ENCODE assay signal across 18 mouse cellular contexts in the genomic region with DNA sequence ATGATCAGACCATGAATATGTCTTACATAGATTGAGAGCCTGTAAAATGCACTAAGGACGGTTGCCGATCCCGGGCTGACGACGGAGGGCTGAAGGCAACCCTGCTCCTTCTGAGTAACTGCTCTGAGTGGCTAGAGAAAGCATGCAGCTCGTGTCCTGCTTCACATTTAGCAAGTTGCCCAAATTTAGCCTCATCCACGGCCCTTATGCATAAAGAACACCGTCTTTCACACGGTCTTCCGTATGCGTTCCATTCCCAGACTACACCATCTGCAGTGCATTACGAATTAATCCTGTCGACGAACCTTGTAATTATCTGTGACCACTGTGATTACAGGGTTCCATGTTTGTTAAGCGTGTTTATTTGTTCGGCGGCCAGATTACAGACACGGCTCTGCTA. TPM values are rescaled to one million over a fixed set of nuclear protein-coding genes. Genes with fewer than 3 reads are reported as not detected.
DNase-seq lines count a peak whose midpoint lies in the region; ATAC-seq and TF ChIP-seq lines count a peak whose summit lies in the region.
"Had no signal": no experiment of that assay in that cellular context is flagged by ENCODE, and none has a peak within 500 bp of the region (broad histone marks: within the 10 kb centered on the region; RNA-seq: fewer than 3 reads in every experiment).

No protein-coding gene starts in this region.

- H3K4me1 ChIP-seq in forebrain, embryonic 11.5 days (replicated peaks; ENCODE audit: control insufficient read depth, insufficient read depth, low read length) = peaks cover 7% of the 10 kb centered on the region
- peaks cover 11% of the 10 kb centered on the region for H3K4me1 ChIP-seq in limb, embryonic 13.5 days
- peaks cover 41% of the 10 kb centered on the region for H3K4me1 ChIP-seq in neural tube, embryonic 15.5 days
- no peaks in the 10 kb centered on the region for H3K4me1 ChIP-seq in kidney, adult 2 months (ENCODE audit: control insufficient read depth, insufficient read depth, low read length)

- H3K9ac ChIP-seq in forebrain, embryonic 11.5 days (ENCODE audit: low read length) = no peak overlapping the region
- H3K9ac ChIP-seq in limb, embryonic 13.5 days = no peak overlapping the region
- no peak overlapping the region for H3K9ac ChIP-seq in neural tube, embryonic 15.5 days (replicated peaks)
- H3K9ac ChIP-seq: heart, embryonic 15.5 days; stomach, embryonic 15.5 days had no signal

- TF ChIP-seq CTCF in kidney, adult 2 months (conservative IDR thresholded peaks at IDR 0.05; ENCODE audit: insufficient read depth, insufficient read length, low read depth, low read length) = no peak

- H3K4me2 ChIP-seq in forebrain, embryonic 11.5 days (ENCODE audit: low read depth, low read length, severe bottlenecking) = no peak overlapping the region
- peak overlapping the region; percentile 79; the same call in 1 of the 2 replicates for H3K4me2 ChIP-seq in limb, embryonic 13.5 days (replicated peaks)
- H3K4me2 ChIP-seq in neural tube, embryonic 15.5 days = no peak overlapping the region
- H3K4me2 ChIP-seq: heart, embryonic 15.5 days had no signal

- peak overlapping the region; percentile 41; the same call in 1 of the 2 replicates for H3K27ac ChIP-seq in forebrain, embryonic 11.5 days (ENCODE audit: low read depth, low read length)
- H3K27ac ChIP-seq in limb, embryonic 13.5 days = no peak overlapping the region
- H3K27ac ChIP-seq in neural tube, embryonic 15.5 days (replicated peaks) = 0 out of 2 replicates have a peak overlapping the region, but pooled peaks have one; percentile 30
- H3K27ac ChIP-seq in kidney, adult 2 months (ENCODE audit: insufficient read depth, low read depth, low read length) = no peak overlapping the region
- H3K27ac ChIP-seq: heart, embryonic 15.5 days; macrophage; stomach, embryonic 15.5 days had no signal

- no peak overlapping the region for H3K4me3 ChIP-seq in forebrain, embryonic 11.5 days (ENCODE audit: low read depth, low read length)
- no peak overlapping the region for H3K4me3 ChIP-seq in limb, embryonic 13.5 days
- H3K4me3 ChIP-seq in neural tube, embryonic 15.5 days (replicated peaks) = no peak overlapping the region
- H3K4me3 ChIP-seq in kidney, adult 2 months (ENCODE audit: insufficient read depth, low read depth, low read length) = no peak overlapping the region

- intact Hi-C loops in gastrocnemius, postnatal 36 days (cut with DNase I) = loop anchor here (10.0 kb wide), 1 partner anchor 1091 kb away; no protein-coding TSS in a partner anchor

- TF ChIP-seq POLR2A in kidney, adult 2 months (IDR thresholded peaks at IDR 0.05; ENCODE audit: low read depth, low read length) = no peak

- H3K9me3 ChIP-seq in forebrain, embryonic 11.5 days (ENCODE audit: control insufficient read depth, low read length) = no peaks in the 10 kb centered on the region
- H3K9me3 ChIP-seq in limb, embryonic 13.5 days = no peaks in the 10 kb centered on the region
- H3K9me3 ChIP-seq in neural tube, embryonic 15.5 days (replicated peaks) = no peaks in the 10 kb centered on the region
- H3K9me3 ChIP-seq: heart, embryonic 15.5 days; stomach, embryonic 15.5 days had no signal

- H3K36me3 ChIP-seq in forebrain, embryonic 11.5 days (ENCODE audit: control insufficient read depth, insufficient read depth, low read length) = no peaks in the 10 kb centered on the region
- peaks cover 8% of the 10 kb centered on the region for H3K36me3 ChIP-seq in limb, embryonic 13.5 days
- H3K36me3 ChIP-seq in neural tube, embryonic 15.5 days = peaks cover 5% of the 10 kb centered on the region
- no peaks in the 10 kb centered on the region for H3K36me3 ChIP-seq in kidney, adult 2 months (ENCODE audit: control insufficient read depth, insufficient read depth, low read length)
- H3K36me3 ChIP-seq: heart, embryonic 15.5 days; stomach, embryonic 15.5 days had no signal

- peak; percentile 49 to 69 for DNase-seq in right cerebral cortex, postnatal 10 days (ENCODE audit: low spot score in 2 of 2)
- DNase-seq in right cerebral cortex, adult 18-20 months = no peak
- no peak for DNase-seq in forebrain, embryonic 11.5 days (ENCODE audit: low spot score)
- DNase-seq in kidney, adult 2 months = no peak
- DNase-seq in gastrocnemius, postnatal 36 days = no peak
- no peak for DNase-seq in gastrocnemius, postnatal 25 days
- DNase-seq: cerebellum, adult 11 months; kidney, postnatal 25 days; lung, adult 18-20 months had no signal

- no peaks in the 10 kb centered on the region for H3K27me3 ChIP-seq in forebrain, embryonic 11.5 days (ENCODE audit: control insufficient read depth, insufficient read depth, low read length)
- peaks cover 29% of the 10 kb centered on the region for H3K27me3 ChIP-seq in limb, embryonic 13.5 days
- H3K27me3 ChIP-seq in neural tube, embryonic 15.5 days (replicated peaks) = no peaks in the 10 kb centered on the region
- H3K27me3 ChIP-seq in kidney, adult 2 months (replicated peaks; ENCODE audit: control insufficient read depth, insufficient read depth, low read length) = no peaks in the 10 kb centered on the region; the same call in 1 of the 2 replicates

- ATAC-seq in forebrain, embryonic 11.5 days (replicated peaks; ENCODE audit: low FRiP score) = no peak
- ATAC-seq in limb, embryonic 13.5 days (ENCODE audit: low FRiP score, low read depth) = no peak
- ATAC-seq in neural tube, embryonic 15.5 days (ENCODE audit: low FRiP score) = no peak

- 76% methylated on average over 18 of the region's 18 CpGs for WGBS in forebrain, embryonic 11.5 days
- WGBS in limb, embryonic 13.5 days = 45% methylated on average over 18 of the region's 18 CpGs
- 38% methylated on average over 18 of the region's 18 CpGs for WGBS in neural tube, embryonic 15.5 days
- WGBS in kidney, adult 2 months = 67% methylated on average over 18 of the region's 18 CpGs

RNA-seq across cellular contexts. Expression of a gene that starts 1.4 kb away (rescaled TPM):
- 50.7 and 54.1 TPM in 2 replicates for polyA plus RNA-seq in forebrain, embryonic 11.5 days (2014; fragmentation: Nextera tagmentation; extraction: Ambion mirVana)
- polyA plus RNA-seq in limb, embryonic 13.5 days (2015; fragmentation: Nextera tagmentation; extraction: Ambion mirVana) = 19.1 and 23.7 TPM in 2 replicates
- 58.3 and 89.1 TPM in 2 replicates for polyA plus RNA-seq in neural tube, embryonic 15.5 days (2015; fragmentation: Nextera tagmentation; extraction: Ambion mirVana)
- polyA plus RNA-seq in kidney, adult 2 months (2012; rRNA removed) = 0.20 and 0.45 TPM in 2 replicates
- total RNA-seq in gastrocnemius, postnatal 36 days (2021) = under 1 TPM; 0.36 to 0.74 TPM
- under 1 TPM; 0.36 to 0.56 TPM for total RNA-seq in gastrocnemius, postnatal 25 days (2021)
- polyA plus RNA-seq: macrophage had no signal

RNA-seq across cellular contexts. Expression of a gene that starts 40.2 kb away (rescaled TPM):
- polyA plus RNA-seq in forebrain, embryonic 11.5 days (2014; fragmentation: Nextera tagmentation; extraction: Ambion mirVana) = 0.29 TPM in 1 of 2 replicates, not detected in the other
- 0.18 and 0.24 TPM in 2 replicates for polyA plus RNA-seq in limb, embryonic 13.5 days (2015; fragmentation: Nextera tagmentation; extraction: Ambion mirVana)
- 0.13 and 0.22 TPM in 2 replicates for polyA plus RNA-seq in neural tube, embryonic 15.5 days (2015; fragmentation: Nextera tagmentation; extraction: Ambion mirVana)
- not detected in 2 replicates for polyA plus RNA-seq in kidney, adult 2 months (2012; rRNA removed)
- total RNA-seq in gastrocnemius, postnatal 36 days (2021) = not detected
- not detected for total RNA-seq in gastrocnemius, postnatal 25 days (2021)
- total RNA-seq: common myeloid progenitor, adult 5-6 weeks; layer of hippocampus, postnatal 25 days had no signal
- polyA plus RNA-seq: gonadal fat pad, adult 2 months had no signal

RNA-seq across cellular contexts. Expression of a gene that starts 53.2 kb away (rescaled TPM):
- not detected in 2 replicates for polyA plus RNA-seq in forebrain, embryonic 11.5 days (2014; fragmentation: Nextera tagmentation; extraction: Ambion mirVana)
- polyA plus RNA-seq in limb, embryonic 13.5 days (2015; fragmentation: Nextera tagmentation; extraction: Ambion mirVana) = 0.08 TPM in 1 of 2 replicates, not detected in the other
- 0.57 and 0.79 TPM in 2 replicates for polyA plus RNA-seq in neural tube, embryonic 15.5 days (2015; fragmentation: Nextera tagmentation; extraction: Ambion mirVana)
- polyA plus RNA-seq in kidney, adult 2 months (2012; rRNA removed) = not detected in 2 replicates
- not detected for total RNA-seq in gastrocnemius, postnatal 36 days (2021)
- total RNA-seq in gastrocnemius, postnatal 25 days (2021) = not detected
- total RNA-seq: common myeloid progenitor, adult 5-6 weeks; layer of hippocampus, postnatal 25 days had no signal
- polyA plus RNA-seq: heart, embryonic 15.5 days; limb, embryonic 11.5 days; macrophage had no signal

RNA-seq across cellular contexts. Expression of a gene that starts 53.2 kb away (rescaled TPM):
- polyA plus RNA-seq in forebrain, embryonic 11.5 days (2014; fragmentation: Nextera tagmentation; extraction: Ambion mirVana) = 32.9 and 35.4 TPM in 2 replicates
- 42.5 and 43.6 TPM in 2 replicates for polyA plus RNA-seq in limb, embryonic 13.5 days (2015; fragmentation: Nextera tagmentation; extraction: Ambion mirVana)
- 37.4 and 38.2 TPM in 2 replicates for polyA plus RNA-seq in neural tube, embryonic 15.5 days (2015; fragmentation: Nextera tagmentation; extraction: Ambion mirVana)
- 43.5 and 54.3 TPM in 2 replicates for polyA plus RNA-seq in kidney, adult 2 months (2012; rRNA removed)
- total RNA-seq in gastrocnemius, postnatal 36 days (2021) = 1 to 10 TPM; 3.8 to 4.2 TPM
- 1 to 10 TPM; 3.8 to 4.5 TPM for total RNA-seq in gastrocnemius, postnatal 25 days (2021)

RNA-seq across cellular contexts. Expression of a gene that starts 53.2 kb away (rescaled TPM):
- polyA plus RNA-seq in forebrain, embryonic 11.5 days (2014; fragmentation: Nextera tagmentation; extraction: Ambion mirVana) = 46.1 and 52.2 TPM in 2 replicates
- polyA plus RNA-seq in limb, embryonic 13.5 days (2015; fragmentation: Nextera tagmentation; extraction: Ambion mirVana) = 47.8 and 51.5 TPM in 2 replicates
- polyA plus RNA-seq in neural tube, embryonic 15.5 days (2015; fragmentation: Nextera tagmentation; extraction: Ambion mirVana) = 57.5 and 61.9 TPM in 2 replicates
- polyA plus RNA-seq in kidney, adult 2 months (2012; rRNA removed) = 31.2 and 39.3 TPM in 2 replicates
- total RNA-seq in gastrocnemius, postnatal 36 days (2021) = 1 to 10 TPM; 2.8 to 3.4 TPM
- total RNA-seq in gastrocnemius, postnatal 25 days (2021) = 1 to 10 TPM; 2.4 to 2.7 TPM

Comparison
In these comparisons a context has a peak if more than half of its experiments do, and no peak if none do; other contexts are left out.
1. DNase-seq: peak in right cerebral cortex, postnatal 10 days (2 of 2); none in right cerebral cortex, adult 18-20 months (single experiment), forebrain, embryonic 11.5 days (single experiment), kidney, adult 2 months (single experiment), gastrocnemius, postnatal 36 days (0 of 2) and gastrocnemius, postnatal 25 days (single experiment).
2. H3K27ac ChIP-seq: peak in forebrain, embryonic 11.5 days (single experiment) and neural tube, embryonic 15.5 days (single experiment); none in limb, embryonic 13.5 days (single experiment) and kidney, adult 2 months (single experiment).
3. RNA of a gene that starts 1.4 kb away (polyA plus RNA-seq): 58.3 to 89.1 TPM in neural tube, embryonic 15.5 days, 50.7 to 54.1 TPM in forebrain, embryonic 11.5 days and 19.1 to 23.7 TPM in limb, embryonic 13.5 days; 0.20 to 0.45 TPM in kidney, adult 2 months; every median in the first group is over 10 times any median in the second.